Mouse (Mus musculus): ENCODE data around the gene Gigyf1. TPM values are rescaled to one million over a fixed set of nuclear protein-coding genes. Genes with fewer than 3 reads are reported as not detected.

The Gigyf1 gene
- 9.5 and 10.6 TPM in 2 replicates for polyA plus RNA-seq (2014; fragmentation: Nextera tagmentation; extraction: Ambion mirVana)

DNA sequence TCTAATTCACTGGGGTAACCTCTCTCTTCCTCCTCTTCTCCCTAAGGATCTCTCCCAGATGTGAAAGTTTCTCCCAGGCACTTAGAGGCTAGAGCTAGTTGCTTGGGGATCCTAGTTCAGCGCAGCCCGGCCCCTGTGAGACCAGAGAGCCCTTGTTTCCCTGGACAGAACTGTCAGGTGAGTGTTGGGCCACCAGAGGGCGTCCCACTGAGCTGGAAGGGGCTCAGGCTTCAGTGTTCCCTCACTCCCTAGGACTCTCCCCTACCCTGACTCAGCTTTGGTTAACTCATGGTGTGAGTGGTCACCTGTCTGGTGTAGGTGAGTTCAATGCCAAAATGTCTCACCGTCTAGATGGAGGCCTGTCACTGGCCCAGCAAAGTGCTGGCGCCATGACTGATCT, at the start of gene Gigyf1:
Gene Gigyf1, plus strand, starts transcription at position 113 of the 400 bp plus-strand sequence.
- H3K9me3 ChIP-seq (ENCODE audit: control insufficient read depth, low read length): no peaks in the 10 kb centered on the region
- H3K27ac ChIP-seq (ENCODE audit: low read depth, low read length): no peak within 1 kb of the TSS
- no peak within 1 kb of the TSS for H3K9ac ChIP-seq (ENCODE audit: low read length)
- H3K4me2 ChIP-seq (ENCODE audit: low read depth): no peak within 1 kb of the TSS
- H3K4me1 ChIP-seq (ENCODE audit: control insufficient read depth, insufficient read depth, low read length): no peaks in the 10 kb centered on the region
- ATAC-seq (ENCODE audit: insufficient read depth, low FRiP score, low TSS enrichment) (no peak), DNase-seq (ENCODE audit: low spot score) (peak; percentile 41)
- peaks cover 41% of the 10 kb centered on the region for H3K36me3 ChIP-seq (ENCODE audit: control insufficient read depth, insufficient read depth, low read length)
- no peak within 1 kb of the TSS for H3K4me3 ChIP-seq (ENCODE audit: low read depth, low read length)
- WGBS: 79% methylated on average over 5 of the region's 5 CpGs
- H3K27me3 ChIP-seq (ENCODE audit: control insufficient read depth, insufficient read depth, low read length): no peaks in the 10 kb centered on the region

DNA sequence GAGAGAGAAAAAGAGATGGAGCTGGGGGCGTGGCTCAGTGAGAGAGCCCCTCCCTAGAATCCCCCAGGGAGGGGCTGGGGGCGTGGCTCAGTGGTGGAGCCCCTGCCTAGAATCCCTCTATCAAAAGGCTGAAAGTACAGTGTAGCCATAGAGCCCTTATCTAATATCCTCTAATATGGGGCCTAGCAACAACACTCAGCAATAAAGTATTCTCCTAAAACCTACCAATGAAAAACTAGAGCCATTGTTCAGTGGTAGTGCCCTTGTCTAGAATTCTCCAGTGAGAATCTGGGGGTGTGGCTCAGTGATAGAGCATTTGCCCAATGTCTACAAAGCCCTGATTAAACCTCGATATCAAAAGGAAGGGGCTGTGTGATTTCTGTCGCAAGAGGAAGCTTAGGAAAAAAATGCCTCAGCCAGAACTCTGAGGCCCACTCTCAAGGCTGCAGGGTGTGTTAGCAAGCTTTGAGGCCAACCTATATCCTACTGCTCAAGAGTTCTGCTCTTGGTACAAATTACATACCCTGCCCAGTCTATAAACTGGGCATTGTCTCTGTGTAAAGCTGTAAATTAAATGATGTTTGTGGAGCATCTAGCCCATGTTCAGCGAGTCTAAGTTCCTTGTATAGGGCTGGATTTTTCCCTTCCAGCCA, 46.0 kb upstream of the Gigyf1 start:
- Histone ChIP-seq H3K4me3 (ENCODE audit: low read depth, low read length) (no peak overlapping the region), H3K9ac (ENCODE audit: low read length) (no peak overlapping the region), H3K27ac (ENCODE audit: low read depth, low read length) (no peak overlapping the region), H3K27me3 (ENCODE audit: control insufficient read depth, insufficient read depth, low read length) (no peaks in the 10 kb centered on the region), H3K4me1 (ENCODE audit: control insufficient read depth, insufficient read depth, low read length) (no peaks in the 10 kb centered on the region), H3K36me3 (ENCODE audit: control insufficient read depth, insufficient read depth, low read length) (no peaks in the 10 kb centered on the region), H3K9me3 (ENCODE audit: control insufficient read depth, low read length) (no peaks in the 10 kb centered on the region), H3K4me2 (ENCODE audit: low read depth) (no peak overlapping the region)
- DNase-seq (ENCODE audit: low spot score) (no peak), ATAC-seq (ENCODE audit: insufficient read depth, low FRiP score, low TSS enrichment) (no peak)
- WGBS: 66% methylated on average over 5 of the region's 5 CpGs

DNA sequence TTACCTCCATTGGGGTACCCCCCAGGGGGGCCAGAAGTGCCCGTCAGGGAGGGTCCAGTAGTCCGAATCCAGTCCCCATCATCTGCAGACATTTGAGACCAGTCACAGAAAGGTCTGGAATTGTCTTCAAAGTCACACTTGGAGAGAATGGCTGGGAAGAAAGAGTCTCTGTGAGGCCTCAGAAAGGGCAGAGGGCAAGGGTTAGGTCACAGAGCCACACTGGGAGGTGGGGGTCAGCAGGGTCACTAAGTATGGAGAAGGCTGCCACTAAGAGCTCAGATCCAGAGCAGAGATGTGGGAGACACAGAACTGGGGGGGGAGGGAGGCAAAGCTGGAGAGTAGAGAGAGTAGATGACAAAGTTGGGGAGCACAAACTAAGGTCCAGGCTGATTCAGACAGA, 44.0 kb upstream of the Gigyf1 start:
- Histone ChIP-seq H3K27ac (ENCODE audit: low read depth, low read length) (no peak overlapping the region), H3K4me2 (ENCODE audit: low read depth) (no peak overlapping the region), H3K4me1 (ENCODE audit: control insufficient read depth, insufficient read depth, low read length) (no peaks in the 10 kb centered on the region), H3K9me3 (ENCODE audit: control insufficient read depth, low read length) (no peaks in the 10 kb centered on the region), H3K36me3 (ENCODE audit: control insufficient read depth, insufficient read depth, low read length) (no peaks in the 10 kb centered on the region), H3K9ac (ENCODE audit: low read length) (no peak overlapping the region), H3K4me3 (ENCODE audit: low read depth, low read length) (no peak overlapping the region), H3K27me3 (ENCODE audit: control insufficient read depth, insufficient read depth, low read length) (no peaks in the 10 kb centered on the region)
- WGBS: 15% methylated on average over 2 of the region's 2 CpGs
- ATAC-seq (ENCODE audit: insufficient read depth, low FRiP score, low TSS enrichment) (no peak), DNase-seq (ENCODE audit: low spot score) (no peak)

DNA sequence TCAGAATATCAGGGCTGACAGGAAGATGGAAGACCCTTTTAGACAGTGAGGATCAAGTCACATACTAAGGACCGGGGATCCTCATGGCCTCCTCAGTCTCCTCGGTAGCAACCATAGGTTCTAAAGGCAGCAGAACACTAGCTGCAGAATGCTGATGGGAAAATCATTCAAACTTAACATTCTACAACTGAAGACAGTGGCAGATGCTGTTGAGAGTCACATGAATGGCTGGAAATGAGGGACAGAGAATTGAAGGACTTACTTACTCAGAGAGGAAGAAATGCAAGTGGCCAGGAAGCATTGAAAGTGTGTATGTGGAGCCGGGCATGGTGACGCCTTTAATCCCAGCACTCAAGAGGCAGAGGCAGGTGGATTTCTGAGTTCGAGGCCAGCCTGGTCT, 41.4 kb upstream of the Gigyf1 start, which contains the start of gene Zan:
Gene Zan, minus strand, starts transcription at position 101 of the 400 bp plus-strand sequence.
- no peaks in the 10 kb centered on the region for H3K9me3 ChIP-seq (ENCODE audit: control insufficient read depth, low read length)
- no peak within 1 kb of the TSS for H3K4me2 ChIP-seq (ENCODE audit: low read depth)
- 85% methylated on average over 5 of the region's 5 CpGs for WGBS
- H3K36me3 ChIP-seq (ENCODE audit: control insufficient read depth, insufficient read depth, low read length): no peaks in the 10 kb centered on the region
- DNase-seq (ENCODE audit: low spot score) (no peak), ATAC-seq (ENCODE audit: insufficient read depth, low FRiP score, low TSS enrichment) (no peak)
- peaks cover 3% of the 10 kb centered on the region; the same call in 1 of the 2 replicates for H3K4me1 ChIP-seq (ENCODE audit: control insufficient read depth, insufficient read depth, low read length)
- H3K9ac ChIP-seq (ENCODE audit: low read length): no peak within 1 kb of the TSS
- no peak within 1 kb of the TSS for H3K4me3 ChIP-seq (ENCODE audit: low read depth, low read length)
- H3K27me3 ChIP-seq (ENCODE audit: control insufficient read depth, insufficient read depth, low read length): no peaks in the 10 kb centered on the region
- no peak within 1 kb of the TSS for H3K27ac ChIP-seq (ENCODE audit: low read depth, low read length)

DNA sequence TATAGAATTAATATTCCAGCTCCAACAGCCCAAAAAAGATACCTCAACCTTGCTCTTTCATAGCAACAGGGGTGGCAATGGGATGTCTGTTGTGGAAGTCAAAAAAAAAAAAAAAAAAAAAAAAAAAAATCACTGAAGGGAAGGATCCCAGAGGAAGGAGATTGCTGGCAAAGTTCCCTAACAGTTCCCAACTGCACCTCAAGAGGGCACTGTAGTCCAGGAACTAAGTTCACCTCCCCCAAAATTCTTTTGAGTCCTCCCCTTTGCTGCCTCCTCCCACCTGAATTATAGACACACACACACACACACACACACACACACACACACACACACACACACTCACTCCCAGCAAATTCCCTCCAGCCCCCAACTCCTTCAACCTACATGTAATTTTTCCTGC, 37.2 kb upstream of the Gigyf1 start:
- Histone ChIP-seq H3K36me3 (ENCODE audit: control insufficient read depth, insufficient read depth, low read length) (no peaks in the 10 kb centered on the region), H3K4me3 (ENCODE audit: low read depth, low read length) (no peak overlapping the region), H3K27ac (ENCODE audit: low read depth, low read length) (no peak overlapping the region), H3K9ac (ENCODE audit: low read length) (no peak overlapping the region), H3K4me1 (ENCODE audit: control insufficient read depth, insufficient read depth, low read length) (peaks cover 10% of the 10 kb centered on the region), H3K27me3 (ENCODE audit: control insufficient read depth, insufficient read depth, low read length) (no peaks in the 10 kb centered on the region), H3K4me2 (ENCODE audit: low read depth) (no peak overlapping the region), H3K9me3 (ENCODE audit: control insufficient read depth, low read length) (no peaks in the 10 kb centered on the region)
- no peak for ATAC-seq (ENCODE audit: insufficient read depth, low FRiP score, low TSS enrichment)
- DNase-seq (ENCODE audit: low spot score): peak; percentile 79

DNA sequence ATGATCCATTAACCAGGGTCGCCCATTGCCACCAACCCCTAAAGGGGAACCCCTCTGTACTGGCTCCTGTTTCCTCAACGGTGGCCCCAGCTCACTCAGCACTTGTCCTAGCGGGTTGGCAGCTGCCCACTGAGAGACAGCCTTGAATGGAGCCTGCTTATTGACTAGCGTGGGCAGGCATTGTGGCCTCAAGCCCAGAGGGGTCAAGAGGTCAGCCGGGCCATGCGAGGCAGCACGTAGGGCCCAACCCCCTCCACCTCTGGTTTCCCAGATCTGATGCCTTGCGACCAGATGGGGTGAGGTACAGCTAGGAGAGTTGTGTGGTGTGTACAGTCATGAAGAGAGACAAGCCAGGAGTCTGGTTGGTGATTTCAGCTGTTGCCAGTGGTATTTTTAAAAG, 36.5 kb upstream of the Gigyf1 start:
- Histone ChIP-seq H3K4me2 (ENCODE audit: low read depth) (no peak overlapping the region), H3K36me3 (ENCODE audit: control insufficient read depth, insufficient read depth, low read length) (no peaks in the 10 kb centered on the region), H3K27ac (ENCODE audit: low read depth, low read length) (no peak overlapping the region), H3K4me1 (ENCODE audit: control insufficient read depth, insufficient read depth, low read length) (peaks cover 10% of the 10 kb centered on the region), H3K9ac (ENCODE audit: low read length) (no peak overlapping the region), H3K9me3 (ENCODE audit: control insufficient read depth, low read length) (no peaks in the 10 kb centered on the region), H3K27me3 (ENCODE audit: control insufficient read depth, insufficient read depth, low read length) (no peaks in the 10 kb centered on the region), H3K4me3 (ENCODE audit: low read depth, low read length) (no peak overlapping the region)
- WGBS: 11% methylated on average over 8 of the region's 8 CpGs
- no peak for DNase-seq (ENCODE audit: low spot score)
- ATAC-seq (ENCODE audit: insufficient read depth, low FRiP score, low TSS enrichment): no peak

DNA sequence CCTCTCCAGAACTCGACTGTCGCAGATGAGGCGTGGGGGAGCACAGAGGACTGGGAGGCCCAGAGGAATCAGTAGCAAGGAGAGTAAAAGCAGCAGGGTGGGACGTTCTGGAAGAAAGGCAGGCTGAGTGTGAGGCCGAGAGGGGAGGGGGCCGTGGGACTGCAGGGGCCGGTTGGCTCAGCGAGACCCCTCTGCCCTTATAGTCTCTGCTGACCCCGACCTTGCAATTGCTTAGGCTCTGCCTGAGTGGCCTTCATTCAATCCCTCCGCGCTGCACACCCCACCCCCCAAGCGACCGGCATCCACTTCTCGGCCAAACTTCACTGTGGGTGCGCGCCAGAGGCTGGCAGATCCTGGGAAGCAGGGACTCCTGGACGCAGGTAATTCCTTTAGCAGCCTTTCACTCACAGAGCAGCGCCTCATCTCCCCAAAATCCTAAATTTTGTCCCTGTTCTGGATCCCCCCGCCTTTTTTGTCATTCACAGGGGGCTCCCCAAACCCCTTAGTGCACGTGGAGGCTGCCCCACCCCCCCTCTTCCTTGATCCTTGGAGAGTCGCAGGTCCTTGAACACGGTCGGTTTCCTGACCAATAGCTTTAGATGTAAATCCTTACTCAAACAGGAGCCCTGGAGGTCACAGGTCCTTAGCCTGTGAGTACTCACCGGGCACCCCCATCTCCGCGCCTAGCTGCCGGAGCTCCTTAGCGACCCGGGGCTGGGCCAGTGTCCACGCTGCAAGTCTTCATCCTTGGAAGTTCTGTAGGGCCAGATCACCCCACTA, 33.1 kb upstream of the Gigyf1 start:
- Histone ChIP-seq H3K4me3 (ENCODE audit: low read depth, low read length) (peak overlapping the region; percentile 30), H3K4me1 (ENCODE audit: control insufficient read depth, insufficient read depth, low read length) (peaks cover 10% of the 10 kb centered on the region), H3K36me3 (ENCODE audit: control insufficient read depth, insufficient read depth, low read length) (no peaks in the 10 kb centered on the region), H3K27ac (ENCODE audit: low read depth, low read length) (no peak overlapping the region), H3K27me3 (ENCODE audit: control insufficient read depth, insufficient read depth, low read length) (no peaks in the 10 kb centered on the region), H3K4me2 (ENCODE audit: low read depth) (peak overlapping the region; percentile 77), H3K9me3 (ENCODE audit: control insufficient read depth, low read length) (no peaks in the 10 kb centered on the region), H3K9ac (ENCODE audit: low read length) (peak overlapping the region; percentile 33)
- DNase-seq (ENCODE audit: low spot score) (peak; percentile 41), ATAC-seq (ENCODE audit: insufficient read depth, low FRiP score, low TSS enrichment) (no peak)
- whole genome bisulfite sequencing: 4% methylated on average over 28 of the region's 30 CpGs

DNA sequence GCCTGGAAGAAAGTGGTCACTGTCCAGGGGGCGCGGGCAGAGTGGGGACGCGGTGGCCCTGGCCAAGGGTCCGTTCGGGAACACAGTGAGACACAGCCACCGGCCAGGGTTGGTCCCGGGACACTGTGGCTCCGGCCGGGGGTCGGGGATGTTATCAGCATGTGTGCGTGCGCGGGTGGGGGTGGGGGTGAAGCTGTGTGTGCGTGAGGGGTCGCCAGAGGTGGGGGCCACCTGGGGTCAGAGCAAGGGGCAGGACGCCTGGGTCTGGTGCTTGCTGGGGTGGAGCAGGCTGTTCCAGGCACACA, 32.5 kb upstream of the Gigyf1 start:
- Histone ChIP-seq H3K27me3 (ENCODE audit: control insufficient read depth, insufficient read depth, low read length) (no peaks in the 10 kb centered on the region), H3K4me3 (ENCODE audit: low read depth, low read length) (peak overlapping the region; percentile 30), H3K36me3 (ENCODE audit: control insufficient read depth, insufficient read depth, low read length) (no peaks in the 10 kb centered on the region), H3K4me2 (ENCODE audit: low read depth) (peak overlapping the region; percentile 77), H3K27ac (ENCODE audit: low read depth, low read length) (no peak overlapping the region), H3K9me3 (ENCODE audit: control insufficient read depth, low read length) (no peaks in the 10 kb centered on the region), H3K4me1 (ENCODE audit: control insufficient read depth, insufficient read depth, low read length) (peaks cover 10% of the 10 kb centered on the region), H3K9ac (ENCODE audit: low read length) (peak overlapping the region; percentile 33)
- DNase-seq (ENCODE audit: low spot score) (no peak), ATAC-seq (ENCODE audit: insufficient read depth, low FRiP score, low TSS enrichment) (no peak)
- WGBS: under 1% methylated on average over 17 of the region's 17 CpGs

DNA sequence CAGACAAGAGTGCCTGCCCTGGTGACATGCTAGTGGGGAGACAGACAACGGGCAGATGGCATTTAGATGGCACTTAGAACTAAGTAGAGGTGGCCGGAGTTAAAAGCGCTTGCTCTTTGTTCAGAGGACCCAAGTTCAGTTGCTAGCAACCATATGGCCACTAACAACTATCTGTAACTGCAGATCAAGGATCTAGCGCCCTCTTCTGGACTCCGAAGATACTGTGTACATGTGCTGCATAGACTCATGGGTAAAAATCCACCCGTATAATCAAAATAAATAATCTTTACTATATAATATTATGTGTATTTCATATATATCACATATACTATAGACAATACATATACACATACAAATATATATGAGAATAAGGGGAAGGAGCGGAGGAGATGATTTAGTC, 30.7 kb upstream of the Gigyf1 start:
- no peak for ATAC-seq (ENCODE audit: insufficient read depth, low FRiP score, low TSS enrichment)
- Histone ChIP-seq H3K36me3 (ENCODE audit: control insufficient read depth, insufficient read depth, low read length) (no peaks in the 10 kb centered on the region), H3K4me2 (ENCODE audit: low read depth) (no peak overlapping the region), H3K27me3 (ENCODE audit: control insufficient read depth, insufficient read depth, low read length) (no peaks in the 10 kb centered on the region), H3K9me3 (ENCODE audit: control insufficient read depth, low read length) (no peaks in the 10 kb centered on the region), H3K4me3 (ENCODE audit: low read depth, low read length) (no peak overlapping the region), H3K4me1 (ENCODE audit: control insufficient read depth, insufficient read depth, low read length) (peaks cover 6% of the 10 kb centered on the region; the same call in 1 of the 2 replicates), H3K27ac (ENCODE audit: low read depth, low read length) (no peak overlapping the region), H3K9ac (ENCODE audit: low read length) (no peak overlapping the region)
- DNase-seq (ENCODE audit: low spot score): no peak
- WGBS: 84% methylated on average over 7 of the region's 7 CpGs

Measured in neural tube, embryonic 11.5 days (tissue).